Mouse (Mus musculus) A20 (cell line): ENCODE measurements around the gene Cnih2.

ENCODE experiments used
- DNase-seq: peaks from one replicate; pipeline ENCODE4 v3.0.0-alpha.2; 2011; ENCODE audit warnings: low read depth, low spot score

Gene Cnih2

GRCm38 (mm10) chr19:5048138-5049056 lies 49.9 kb downstream of the Cnih2 start:
- no peak for DNase-seq

GRCm38 (mm10) chr19:5045531-5045930 lies 52.8 kb downstream of the Cnih2 start:
- no peak for DNase-seq
